Mouse (Mus musculus) frontal cortex, postnatal 10 days (tissue): ENCODE measurements around the gene Bglap3.
"Not testable (repeated sequence)": the region's sequence is repeated elsewhere in the genome, so short reads cannot be mapped to it uniquely, and the experiment has no call there.

Source experiments
- DNase-seq, 2 experiments: peaks; one replicate each; pipeline ENCODE4 v3.0.0; 2022; ENCODE audit warnings: low spot score in 2 of 2, mixed read lengths in 1 of 2

The Bglap3 gene

DNA sequence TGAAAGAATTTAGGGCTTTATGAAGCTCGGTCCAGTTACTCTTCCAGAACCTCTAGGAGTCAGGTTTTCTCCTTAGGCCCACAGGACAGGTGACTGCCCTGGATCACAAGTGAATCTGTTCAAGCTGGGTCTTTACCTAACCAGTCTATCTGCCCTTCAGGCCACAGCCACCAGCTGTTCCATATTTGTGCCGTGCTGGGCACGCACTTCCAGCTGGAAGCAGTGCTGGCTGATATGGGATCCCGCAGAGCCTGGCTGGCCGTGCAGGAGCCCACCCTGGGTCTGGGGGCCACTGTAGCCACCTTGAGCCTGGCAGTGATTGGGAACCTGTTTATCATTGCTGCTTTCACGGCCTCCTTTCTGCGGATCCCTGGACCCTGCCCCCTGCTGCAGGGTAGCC, 4.1 kb upstream of the Bglap3 start:
- not testable (repeated sequence) for DNase-seq

DNA sequence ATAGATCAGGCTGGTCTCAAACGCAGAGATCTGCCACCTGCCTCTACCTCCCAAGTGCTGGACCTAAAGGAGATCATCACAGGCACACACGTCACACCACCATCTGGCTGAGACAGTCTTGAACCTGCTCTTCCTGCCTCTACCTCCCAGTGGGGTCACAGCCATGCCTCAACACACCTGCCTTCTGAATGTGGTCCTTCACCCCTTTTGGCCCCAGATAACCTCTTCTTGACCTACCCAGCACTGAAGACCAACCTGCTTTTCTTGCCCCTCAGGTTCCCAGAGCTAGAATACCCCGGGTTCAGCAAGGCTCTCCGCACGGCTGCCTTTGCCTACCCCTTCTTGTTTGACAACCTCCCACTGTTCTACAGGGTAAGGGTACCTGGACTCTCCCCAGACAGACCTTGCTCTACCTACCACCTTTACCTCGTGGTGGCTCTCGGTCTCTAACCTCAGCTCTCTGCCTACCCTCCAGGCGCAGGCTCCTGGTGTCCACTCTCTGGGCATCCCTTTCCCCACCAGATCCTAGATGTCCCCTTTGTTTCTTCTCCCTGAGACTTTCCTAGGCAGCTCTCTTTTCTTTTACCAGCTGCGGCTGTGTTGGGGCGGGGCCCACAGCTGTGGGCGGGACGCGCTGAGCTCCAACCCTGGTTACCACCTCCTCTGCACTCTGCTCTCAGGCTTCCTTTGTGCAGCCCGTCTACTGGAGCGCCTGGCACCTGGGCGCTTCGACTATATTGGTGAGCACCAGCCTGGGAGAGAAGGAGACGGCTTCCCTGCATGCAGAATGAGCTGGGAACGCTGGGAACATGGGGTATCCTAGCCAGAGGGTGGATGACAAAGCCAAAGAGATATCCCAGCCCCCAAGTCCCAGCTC, 3.4 kb upstream of the Bglap3 start:
- not testable (repeated sequence) for DNase-seq

DNA sequence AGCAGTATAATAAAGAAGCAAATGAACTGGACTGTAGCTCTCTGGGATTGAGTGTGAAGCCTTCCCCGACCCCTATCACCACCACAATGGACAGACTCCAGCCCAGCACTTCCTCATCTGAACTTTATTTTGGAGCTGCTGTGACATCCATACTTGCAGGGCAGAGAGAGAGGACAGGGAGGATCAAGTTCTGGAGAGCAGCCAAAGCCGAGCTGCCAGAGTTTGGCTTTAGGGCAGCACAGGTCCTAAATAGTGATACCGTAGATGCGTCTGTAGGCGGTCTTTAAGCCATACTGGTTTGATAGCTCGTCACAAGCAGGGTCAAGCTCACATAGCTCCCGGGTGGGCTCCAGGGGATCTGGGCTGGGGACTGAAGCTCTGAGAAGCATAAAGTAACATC, 4.0 kb downstream of the Bglap3 start:
- DNase-seq = not testable (repeated sequence)

DNA sequence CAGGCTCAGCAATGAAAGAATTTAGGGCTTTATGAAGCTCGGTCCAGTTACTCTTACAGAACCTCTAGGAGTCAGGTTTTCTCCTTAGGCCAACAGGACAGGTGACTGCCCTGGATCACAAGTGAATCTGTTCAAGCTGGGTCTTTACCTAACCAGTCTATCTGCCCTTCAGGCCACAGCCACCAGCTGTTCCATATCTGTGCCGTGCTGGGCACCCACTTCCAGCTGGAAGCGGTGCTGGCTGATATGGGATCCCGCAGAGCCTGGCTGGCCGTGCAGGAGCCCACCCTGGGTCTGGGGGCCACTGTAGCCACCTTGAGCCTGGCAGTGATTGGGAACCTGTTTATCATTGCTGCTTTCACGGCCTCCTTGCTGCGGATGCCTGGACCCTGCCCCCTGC, 5.0 kb downstream of the Bglap3 start:
- not testable (repeated sequence) for DNase-seq

DNA sequence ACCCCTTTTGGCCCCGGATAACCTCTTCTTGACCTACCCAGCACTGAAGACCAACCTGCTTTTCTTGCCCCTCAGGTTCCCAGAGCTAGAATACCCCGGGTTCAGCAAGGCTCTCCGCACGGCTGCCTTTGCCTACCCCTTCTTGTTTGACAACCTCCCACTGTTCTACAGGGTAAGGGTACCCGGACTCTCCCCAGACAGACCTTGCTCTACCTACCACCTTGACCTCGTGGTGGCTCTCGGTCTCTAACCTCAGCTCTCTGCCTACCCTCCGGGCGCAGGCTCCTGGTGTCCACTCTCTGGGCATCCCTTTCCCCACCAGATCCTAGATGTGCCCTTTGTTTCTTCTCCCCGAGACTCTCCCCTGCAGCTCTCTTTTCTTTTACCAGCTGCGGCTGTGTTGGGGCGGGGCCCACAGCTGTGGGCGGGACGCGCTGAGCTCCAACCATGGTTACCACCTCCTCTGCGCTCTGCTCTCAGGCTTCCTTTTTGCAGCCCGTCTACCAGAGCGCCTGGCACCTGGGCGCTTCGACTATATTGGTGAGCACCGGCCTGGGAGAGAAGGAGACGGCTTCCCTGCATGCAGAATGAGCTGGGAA, 5.6 kb downstream of the Bglap3 start:
- DNase-seq = not testable (repeated sequence)

DNA sequence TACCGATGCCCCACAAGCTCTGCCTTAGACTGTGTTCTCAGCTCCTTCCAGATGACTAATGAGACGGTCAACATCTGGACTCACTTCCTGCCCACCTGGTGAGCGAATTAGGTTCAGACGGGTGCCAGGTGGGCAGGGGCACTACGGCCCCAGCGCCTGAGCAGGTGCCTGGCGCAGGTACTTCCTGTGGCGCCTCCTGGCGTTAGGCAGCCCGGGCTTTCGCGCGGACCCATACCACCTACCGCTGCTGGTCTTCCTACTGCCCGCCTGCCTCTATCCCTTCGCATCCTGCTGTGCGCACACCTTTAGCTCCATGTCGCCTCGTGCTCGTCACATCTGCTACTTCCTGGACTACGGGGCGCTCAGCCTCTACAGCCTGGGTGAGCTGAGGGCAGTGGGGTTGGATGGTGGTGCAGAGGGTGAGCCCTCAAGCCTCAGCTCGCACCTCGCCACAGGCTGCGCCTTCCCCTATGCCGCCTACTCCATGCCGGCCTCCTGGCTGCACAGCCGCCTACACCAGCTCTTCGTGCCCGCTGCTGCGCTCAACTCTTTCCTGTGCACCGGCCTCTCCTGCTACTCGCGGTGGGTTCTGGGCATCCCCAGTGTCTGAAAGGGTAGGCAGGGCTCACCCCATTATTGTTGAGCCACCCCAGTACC, 6.7 kb downstream of the Bglap3 start:
- DNase-seq = no peak

DNA sequence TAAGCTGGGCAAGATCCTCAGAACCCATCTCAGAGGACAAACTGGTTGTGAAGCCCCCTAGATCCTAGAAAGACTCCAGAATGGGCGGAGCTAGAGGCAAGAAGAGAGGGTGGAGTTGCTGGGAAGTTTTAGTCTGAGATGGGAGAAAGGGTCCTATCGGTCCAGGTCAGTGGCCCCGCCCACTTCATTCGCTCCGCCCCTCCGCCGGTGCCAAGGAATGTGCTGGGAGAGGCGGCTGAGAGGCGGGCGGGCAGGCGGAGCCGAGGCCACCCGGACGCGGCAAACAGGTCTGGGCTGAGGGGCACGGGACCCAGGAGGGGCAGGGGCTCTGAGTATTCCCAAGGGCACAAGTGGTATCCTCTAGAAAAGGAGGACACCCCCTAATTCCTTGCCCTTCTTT, 8.2 kb downstream of the Bglap3 start, which contains the start of gene Paqr6:
Paqr6 (plus strand) TSS at position 248 of the 400 bp plus-strand sequence.
- DNase-seq = no peak

DNA sequence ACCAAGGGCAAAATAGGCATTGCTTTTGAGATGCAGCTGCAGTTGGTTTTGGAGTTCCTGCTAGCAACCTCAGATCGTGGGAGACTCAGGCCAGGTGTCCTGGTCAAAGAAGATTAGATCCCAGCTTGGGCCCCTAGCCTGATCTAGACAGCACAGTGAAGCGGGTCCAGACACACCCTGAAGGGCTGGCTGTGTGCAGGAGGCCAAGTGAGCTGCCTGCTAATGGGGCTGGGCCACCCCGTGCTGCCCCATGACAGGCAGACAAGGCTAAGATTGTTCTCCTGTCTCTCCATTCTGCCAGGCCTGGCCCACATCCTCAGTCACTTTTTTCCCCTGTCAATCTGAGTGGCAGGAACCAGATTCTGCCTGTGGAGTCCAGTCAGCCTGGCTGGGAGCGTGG, 8.8 kb downstream of the Bglap3 start:
- DNase-seq = no peak

DNA sequence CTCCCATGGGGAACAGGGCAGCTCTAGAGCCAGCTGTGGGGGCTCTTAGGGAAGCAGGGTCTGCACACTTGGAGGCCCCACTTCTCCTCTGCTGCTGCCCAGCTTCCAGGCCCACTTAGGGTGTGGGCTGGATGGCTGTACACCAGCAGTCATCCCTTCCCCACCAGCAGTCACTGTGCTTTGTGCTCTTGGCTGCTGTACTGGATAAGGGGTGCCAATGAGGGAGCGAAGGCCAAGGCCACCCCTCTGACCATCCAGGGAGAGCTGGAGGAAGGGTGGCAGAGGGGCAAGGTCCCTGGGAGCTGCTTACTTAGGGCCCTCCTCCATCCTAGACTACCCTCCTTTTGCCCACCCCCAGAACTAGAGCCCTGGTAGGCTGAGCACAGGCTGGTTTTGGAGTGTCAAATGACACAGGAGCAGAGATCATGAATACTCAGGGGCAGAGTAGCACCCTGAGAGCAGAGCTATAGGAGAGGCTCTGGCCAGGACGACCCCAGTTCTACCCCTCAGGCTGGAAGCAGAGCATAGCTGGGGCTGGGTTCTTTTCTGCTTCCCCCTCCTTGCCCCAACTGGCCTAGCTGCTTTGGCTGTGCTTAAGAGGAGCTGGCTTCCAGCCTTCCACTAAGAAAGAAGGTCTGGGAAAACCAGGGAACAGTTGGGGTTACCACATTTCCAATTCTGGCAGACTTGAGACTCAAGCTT, 10.8 kb downstream of the Bglap3 start:
- DNase-seq = no peak

DNA sequence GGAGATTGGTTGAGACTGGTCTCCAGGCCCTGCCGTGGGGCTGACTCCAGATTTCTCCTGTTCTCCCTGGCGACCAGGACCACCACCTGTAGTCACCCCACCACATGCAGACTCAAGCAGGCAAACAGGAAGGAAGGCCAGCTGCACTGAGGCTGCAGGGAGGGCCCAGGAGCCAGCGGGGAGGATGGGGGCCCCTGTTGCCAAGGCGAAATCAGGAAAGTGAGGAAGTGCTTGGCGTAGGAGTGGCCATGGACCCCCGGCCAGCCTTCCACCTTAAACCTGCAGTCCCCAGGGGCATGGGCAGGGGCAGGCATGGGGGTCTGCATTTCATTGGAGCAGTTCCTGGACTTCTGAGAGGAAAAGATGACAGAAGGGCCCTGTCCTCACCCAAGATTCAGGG, 11.4 kb downstream of the Bglap3 start:
- no peak for DNase-seq

DNA sequence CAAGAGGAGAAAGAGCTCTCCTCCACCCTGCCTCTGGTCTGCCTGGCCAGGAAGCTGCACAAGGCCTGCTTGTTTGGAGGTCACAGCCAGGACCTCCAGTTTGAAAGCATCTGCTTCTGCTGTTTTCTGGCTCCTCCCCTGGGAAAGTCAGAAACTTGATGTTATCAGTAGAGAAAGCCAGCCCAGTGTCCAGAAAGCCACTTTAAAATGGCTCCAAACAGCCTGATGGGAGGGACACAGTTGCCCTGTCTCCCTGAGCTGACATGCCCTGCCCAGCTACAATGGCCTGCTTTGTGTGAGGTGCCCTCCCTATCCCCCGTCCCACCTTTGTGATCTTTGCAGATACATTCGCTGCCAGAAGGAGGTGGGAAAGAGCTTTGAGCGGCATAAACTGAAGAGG, 12.6 kb downstream of the Bglap3 start:
- DNase-seq = no peak

DNA sequence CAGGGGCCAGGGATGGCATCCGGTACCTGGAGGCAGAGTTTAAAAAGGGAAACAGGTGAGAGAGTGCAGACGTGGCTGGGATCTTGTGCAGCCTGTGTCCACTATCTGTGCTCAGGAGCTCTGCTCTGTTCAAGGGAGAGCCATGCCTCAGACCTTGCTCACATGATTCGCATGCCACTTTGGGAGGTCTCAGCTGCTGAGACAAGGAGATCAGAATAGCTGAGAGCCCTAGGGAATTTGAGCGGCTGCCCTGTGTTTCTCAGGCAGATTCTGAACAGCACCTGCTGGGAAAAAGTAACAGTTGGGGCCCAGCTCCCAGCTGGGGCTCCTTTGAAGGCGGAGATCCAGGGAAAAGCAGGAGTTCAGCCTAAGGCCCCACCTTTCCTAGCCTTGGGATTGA, 13.0 kb downstream of the Bglap3 start:
- no peak for DNase-seq

DNA sequence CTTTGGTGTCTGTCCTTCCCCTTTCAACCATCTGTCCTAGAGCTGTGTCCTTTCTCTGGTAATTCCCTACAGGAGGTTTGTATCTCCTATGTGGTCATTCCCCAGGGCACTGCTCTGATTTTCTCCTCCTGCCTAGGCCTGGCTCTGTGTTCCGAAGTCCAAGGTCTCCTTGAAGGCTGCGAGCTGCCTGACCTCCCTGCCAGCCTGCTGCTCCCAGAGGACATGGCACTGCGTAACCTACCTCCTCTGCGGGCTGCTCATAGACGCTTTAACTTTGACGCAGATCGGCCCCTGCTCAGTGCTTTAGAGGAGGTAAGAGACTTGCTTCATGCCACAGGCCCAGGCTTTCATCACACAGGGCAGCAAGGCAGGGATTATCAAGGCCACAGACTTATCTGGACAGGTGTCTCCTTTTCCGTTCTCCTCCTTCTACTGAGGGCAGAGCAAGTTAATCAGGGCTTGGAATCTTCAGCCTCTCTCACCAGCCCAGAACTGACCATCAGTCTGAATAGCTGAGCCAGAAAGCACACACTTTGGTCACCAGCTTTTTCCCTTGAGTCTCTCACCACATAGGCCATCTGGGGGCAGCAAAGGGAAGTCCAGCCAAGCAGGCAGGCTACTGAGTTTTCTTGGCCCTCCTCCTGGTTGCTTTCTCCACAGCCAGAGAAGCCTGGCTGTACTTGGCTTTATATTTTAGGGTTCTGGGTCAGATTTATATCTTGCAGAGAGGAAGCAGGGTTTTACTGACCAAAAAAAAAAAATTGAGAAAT, 18.0 kb downstream of the Bglap3 start:
- no peak for DNase-seq

DNA sequence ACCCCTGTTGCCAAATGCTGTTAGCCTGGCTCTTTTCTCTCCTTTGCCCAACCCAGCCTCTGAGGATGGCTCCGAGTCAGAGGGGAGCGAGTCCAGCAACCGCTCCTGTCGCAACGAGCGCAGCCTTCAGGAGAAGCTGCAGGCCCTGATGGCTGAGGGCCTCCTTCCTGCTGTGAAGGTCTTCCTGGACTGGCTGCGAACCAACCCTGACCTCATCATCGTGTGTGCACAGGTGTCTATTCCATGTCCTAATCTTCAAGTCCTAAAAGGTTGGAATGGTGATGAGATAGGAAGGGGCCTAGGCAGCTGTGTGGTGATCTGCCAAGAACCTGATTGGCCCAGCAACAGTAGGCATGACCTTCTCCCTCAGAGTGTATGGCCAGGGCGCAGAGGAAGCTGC, 19.6 kb downstream of the Bglap3 start:
- no peak for DNase-seq

DNA sequence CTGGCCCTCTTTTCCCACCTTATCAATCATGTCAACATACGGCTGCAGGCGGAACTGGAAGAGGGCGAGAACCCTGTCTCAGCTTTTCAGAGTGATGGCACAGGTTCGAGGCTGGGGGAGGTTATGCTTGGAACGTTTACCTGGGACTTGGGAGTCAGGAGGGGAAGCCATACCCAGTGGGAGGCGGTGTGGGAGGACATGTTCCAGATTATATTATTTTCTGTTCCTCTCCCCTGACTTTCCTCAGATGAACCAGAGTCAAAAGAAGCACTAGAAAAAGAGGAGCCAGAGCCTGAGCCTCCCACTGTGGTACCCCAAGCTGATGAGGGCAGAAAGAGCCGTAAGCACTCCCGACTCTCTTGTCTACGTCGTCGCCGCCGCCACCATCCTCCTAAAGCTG, 21.8 kb downstream of the Bglap3 start:
- no peak for DNase-seq

DNA sequence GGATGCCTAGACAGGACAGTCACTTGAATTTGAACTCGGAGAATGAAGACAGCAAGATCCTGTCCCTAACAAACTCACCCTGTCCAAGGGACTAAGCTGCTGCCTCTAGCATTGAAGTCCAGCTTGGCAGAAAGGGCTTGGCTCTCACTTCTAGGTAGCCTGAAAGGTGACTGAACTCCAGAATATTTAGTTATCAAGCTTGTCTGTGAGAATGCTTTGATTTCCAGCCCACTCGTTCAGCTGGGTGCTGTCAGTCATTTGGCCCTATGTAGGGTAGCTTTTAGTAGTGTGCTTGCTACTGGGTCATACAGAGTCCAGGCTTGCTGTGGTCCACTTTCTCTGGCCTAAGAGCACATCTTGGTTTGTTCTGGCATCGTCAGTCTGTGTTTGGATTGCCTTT, 33.5 kb downstream of the Bglap3 start:
- no peak for DNase-seq

DNA sequence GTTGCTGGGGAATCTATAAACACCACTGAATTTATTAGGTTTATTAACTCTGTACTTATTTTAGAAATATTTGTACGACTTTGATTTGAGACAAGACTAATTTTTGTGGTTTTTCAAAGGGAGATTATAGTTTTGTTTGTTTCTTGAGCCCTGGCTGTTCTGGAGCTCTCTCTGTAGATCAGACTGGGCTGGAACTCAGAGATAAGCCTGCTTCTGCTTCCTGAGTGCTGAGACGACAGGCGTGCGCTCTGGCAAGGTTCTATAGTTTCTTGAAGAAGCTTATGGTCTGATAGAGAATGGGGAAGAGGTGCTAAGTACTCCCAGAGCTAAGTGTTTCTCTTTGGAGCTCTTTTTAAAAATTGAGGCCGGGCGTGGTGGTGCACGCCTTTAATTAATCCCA, 34.2 kb downstream of the Bglap3 start:
- DNase-seq = no peak

DNA sequence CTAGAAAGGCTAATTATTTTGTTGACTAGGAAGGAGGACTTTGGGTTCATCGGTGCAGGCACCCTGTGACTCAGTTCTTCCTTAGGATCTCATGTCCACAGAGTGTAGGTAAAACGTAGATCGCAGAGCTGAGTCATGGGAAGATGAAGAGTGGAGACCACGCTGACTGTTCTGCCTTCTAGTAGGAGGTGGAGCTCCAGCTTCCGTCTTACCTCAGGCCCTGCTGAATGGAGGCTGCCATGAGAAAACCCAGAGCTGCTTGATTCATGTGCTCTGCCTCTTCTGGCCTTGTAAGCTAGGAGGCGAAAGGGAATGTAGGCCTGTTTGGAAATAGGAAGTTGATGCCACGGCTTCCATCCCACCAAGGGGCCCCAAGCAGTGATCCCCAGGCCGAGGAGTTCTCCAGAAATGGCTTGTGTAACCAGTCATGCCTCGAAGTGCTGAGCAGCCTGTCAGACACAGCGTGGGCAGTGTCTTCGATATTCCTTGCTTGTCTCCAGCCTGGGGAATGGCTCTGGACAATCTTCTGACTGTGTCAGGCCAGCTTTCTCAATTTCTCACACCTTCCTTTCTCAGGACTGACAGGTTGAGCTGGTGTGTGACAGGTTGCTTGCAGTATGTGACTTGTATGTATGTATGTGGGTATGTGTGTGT, 35.0 kb downstream of the Bglap3 start:
- no peak for DNase-seq

DNA sequence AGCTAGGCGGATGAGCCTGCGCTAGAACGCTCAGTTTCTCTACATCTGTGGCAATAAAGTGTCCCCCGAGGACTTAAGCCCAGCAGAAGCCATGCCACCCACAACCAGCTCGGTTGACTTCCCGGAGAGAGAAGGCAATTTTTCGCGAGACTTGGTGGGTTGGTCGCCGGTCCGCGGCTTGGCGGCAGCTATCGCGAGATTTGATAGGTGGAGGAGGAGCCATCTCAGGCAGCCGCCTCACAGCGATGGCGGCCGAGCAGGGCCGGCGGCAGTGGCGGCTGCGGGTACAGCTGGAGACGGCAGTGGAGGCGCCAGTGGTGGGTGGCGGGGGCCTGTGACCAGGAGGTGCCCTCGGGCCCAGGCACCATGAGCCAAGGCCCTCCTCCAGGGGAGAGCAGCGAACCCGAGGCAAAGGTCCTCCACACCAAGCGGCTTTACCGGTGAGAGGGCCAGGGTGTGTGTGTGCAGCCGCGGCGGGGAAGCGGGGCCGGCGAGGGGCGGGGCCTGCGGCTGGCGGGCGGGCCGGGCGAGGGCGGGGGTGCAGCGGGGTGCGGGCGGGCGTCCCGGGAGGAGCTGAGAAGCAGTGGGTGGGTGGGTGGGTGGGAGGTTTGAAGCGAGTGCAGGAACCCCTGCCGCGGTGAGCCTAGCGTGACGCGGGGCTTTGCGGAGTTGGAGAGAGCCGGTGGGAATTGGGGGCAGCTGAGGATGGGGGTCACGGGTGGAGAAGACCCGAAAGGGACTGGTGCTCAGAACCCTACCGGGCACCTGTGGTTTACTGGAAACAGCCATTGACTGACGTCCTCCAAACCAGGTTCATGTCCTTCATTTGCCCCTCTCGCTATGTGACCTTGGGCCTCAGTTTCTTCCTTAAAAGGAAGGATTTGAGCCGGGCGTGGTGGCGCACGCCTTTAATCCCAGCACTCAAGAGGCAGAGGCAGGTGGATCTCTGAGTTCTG, 36.2 kb downstream of the Bglap3 start, which contains the start of the genes Tmem79 and Smg5:
Tmem79 (minus strand) TSS at position 91 of the 956 bp plus-strand sequence.
Smg5 (plus strand) TSS at position 203 of the 956 bp plus-strand sequence.
- peak; percentile 91 to 95 for DNase-seq
